Mouse (Mus musculus): ENCODE data around the gene Tmem203.

Tmem203 gene

DNA sequence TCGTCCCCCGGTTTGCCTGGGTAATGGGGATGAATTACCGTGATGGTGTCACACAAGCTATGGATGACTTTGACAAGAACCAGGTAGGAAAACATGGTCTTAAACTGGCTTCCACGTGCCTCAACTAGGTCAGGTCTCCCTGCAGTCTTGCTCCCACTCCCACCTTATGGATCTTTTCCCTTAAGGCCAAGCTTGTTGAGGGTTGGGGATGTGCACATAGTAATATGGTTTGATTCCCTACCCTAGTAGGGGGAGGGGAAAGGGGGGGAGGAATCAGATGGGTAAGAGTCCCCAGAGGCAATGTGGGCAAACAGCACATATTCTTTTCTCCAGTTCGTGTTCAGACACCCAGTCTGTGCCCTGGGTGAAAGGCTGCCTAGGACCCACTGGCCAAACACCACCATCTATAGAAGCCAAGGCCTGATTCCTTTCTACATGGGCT is 33.9 kb upstream of the Tmem203 start:
- peaks cover 33% of the 10 kb centered on the region for H3K36me3 ChIP-seq (ENCODE audit: insufficient read depth, low read length)
- peaks cover 6% of the 10 kb centered on the region for H3K27me3 ChIP-seq (ENCODE audit: insufficient read depth, low read length)
- TF ChIP-seq POU5F1 (IDR thresholded peaks at IDR 0.05; ENCODE audit: borderline replicate concordance, low read length), result no peak
- TF ChIP-seq NANOG (IDR thresholded peaks at IDR 0.05; ENCODE audit: borderline replicate concordance, low read length), result no peak
- no peak for TF ChIP-seq CTCF (conservative IDR thresholded peaks at IDR 0.05; ENCODE audit: low read length)
- H3K4me1 ChIP-seq (replicated peaks; ENCODE audit: low read depth, low read length), result peaks cover 43% of the 10 kb centered on the region
- peak overlapping the region; percentile 99 for H3K4me3 ChIP-seq (replicated peaks; ENCODE audit: low read length)
- no peaks in the 10 kb centered on the region for H3K9me3 ChIP-seq (ENCODE audit: low read length)

DNA sequence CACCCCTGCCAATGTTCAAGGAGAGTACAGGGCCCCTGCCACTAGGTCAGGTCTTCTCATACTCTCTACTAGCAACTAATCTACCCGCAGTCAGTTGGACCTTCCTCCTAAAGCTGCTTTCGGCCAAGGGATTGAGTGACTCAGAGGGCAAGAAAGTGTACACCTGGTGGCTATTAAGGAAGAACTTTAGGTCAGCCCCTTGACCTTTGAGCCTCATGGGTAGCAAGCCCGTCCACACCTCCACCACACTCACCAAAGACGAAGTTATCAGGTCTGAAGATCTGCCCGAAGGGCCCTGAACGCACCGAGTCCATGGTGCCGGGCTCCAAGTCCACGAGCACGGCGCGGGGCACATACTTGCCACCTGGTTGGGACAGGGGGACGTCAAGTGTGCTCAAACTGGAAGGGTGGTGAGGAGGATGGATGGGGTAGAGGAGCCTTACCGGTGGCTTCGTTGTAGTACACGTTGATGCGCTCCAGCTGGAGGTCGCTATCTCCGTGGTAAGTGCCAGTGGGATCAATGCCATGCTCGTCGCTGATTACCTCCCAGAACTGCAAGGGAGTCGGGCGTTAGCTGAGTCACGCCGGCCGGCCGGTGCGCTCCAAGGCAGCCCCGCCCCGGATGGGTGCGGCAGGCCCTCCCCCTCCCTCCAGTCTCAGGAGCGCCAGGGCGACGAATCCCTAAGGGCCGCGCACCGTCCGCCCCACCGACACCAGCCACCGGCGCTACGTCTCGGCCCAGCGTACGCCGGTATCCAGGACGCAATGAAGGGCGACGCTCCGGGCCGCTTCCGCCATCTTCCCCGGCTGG is 31.4 kb upstream of the Tmem203 start:
- peak overlapping the region; percentile 99 for H3K4me3 ChIP-seq (replicated peaks; ENCODE audit: low read length)
- TF ChIP-seq CTCF (conservative IDR thresholded peaks at IDR 0.05; ENCODE audit: low read length), result no peak
- TF ChIP-seq NANOG (IDR thresholded peaks at IDR 0.05; ENCODE audit: borderline replicate concordance, low read length), result no peak
- TF ChIP-seq POU5F1 (IDR thresholded peaks at IDR 0.05; ENCODE audit: borderline replicate concordance, low read length), result no peak
- no peaks in the 10 kb centered on the region for H3K27me3 ChIP-seq (ENCODE audit: insufficient read depth, low read length)
- H3K9me3 ChIP-seq (ENCODE audit: low read length), result no peaks in the 10 kb centered on the region
- peaks cover 67% of the 10 kb centered on the region for H3K4me1 ChIP-seq (replicated peaks; ENCODE audit: low read depth, low read length)
- H3K36me3 ChIP-seq (ENCODE audit: insufficient read depth, low read length), result peaks cover 33% of the 10 kb centered on the region

- no peak for TF ChIP-seq NANOG (IDR thresholded peaks at IDR 0.05; ENCODE audit: borderline replicate concordance, low read length)
- TF ChIP-seq POU5F1 (IDR thresholded peaks at IDR 0.05; ENCODE audit: borderline replicate concordance, low read length), result no peak
- no peak for TF ChIP-seq CTCF (conservative IDR thresholded peaks at IDR 0.05; ENCODE audit: low read length)
Measured at GRCm38 (mm10) chr2:25224492-25224765, 30.8 kb upstream of the Tmem203 start, which contains the start of gene Tubb4b. TSS of gene Tubb4b (minus strand) at chr2:25224702.

GRCm38 (mm10) chr2:25224766-25225752 is 30.2 kb upstream of the Tmem203 start:
- no peaks in the 10 kb centered on the region for H3K9me3 ChIP-seq (ENCODE audit: low read length)
- peaks cover 72% of the 10 kb centered on the region for H3K4me1 ChIP-seq (replicated peaks; ENCODE audit: low read depth, low read length)
- TF ChIP-seq NANOG (IDR thresholded peaks at IDR 0.05; ENCODE audit: borderline replicate concordance, low read length) (peak; percentile 62; the same call in 1 of the 2 replicates), CTCF (conservative IDR thresholded peaks at IDR 0.05; ENCODE audit: low read length) (no peak), POU5F1 (IDR thresholded peaks at IDR 0.05; ENCODE audit: borderline replicate concordance, low read length) (no peak)

More at GRCm38 (mm10) chr2:25224492-25224765, 30.8 kb upstream of the Tmem203 start, which contains the start of gene Tubb4b:
- Histone ChIP-seq H3K9me3 (ENCODE audit: low read length) (no peaks in the 10 kb centered on the region), H3K36me3 (ENCODE audit: insufficient read depth, low read length) (peaks cover 33% of the 10 kb centered on the region), H3K27me3 (ENCODE audit: insufficient read depth, low read length) (no peaks in the 10 kb centered on the region), H3K4me1 (replicated peaks; ENCODE audit: low read depth, low read length) (peaks cover 73% of the 10 kb centered on the region), H3K4me3 (replicated peaks; ENCODE audit: low read length) (peak within 1 kb of the TSS; percentile 99)

GRCm38 (mm10) chr2:25225811-25226379 is 29.3 kb upstream of the Tmem203 start:
- Histone ChIP-seq H3K9me3 (ENCODE audit: low read length) (no peaks in the 10 kb centered on the region), H3K27me3 (ENCODE audit: insufficient read depth, low read length) (no peaks in the 10 kb centered on the region), H3K4me1 (replicated peaks; ENCODE audit: low read depth, low read length) (peaks cover 72% of the 10 kb centered on the region), H3K4me3 (replicated peaks; ENCODE audit: low read length) (peak overlapping the region; percentile 81), H3K36me3 (ENCODE audit: insufficient read depth, low read length) (peaks cover 31% of the 10 kb centered on the region)
- TF ChIP-seq NANOG (IDR thresholded peaks at IDR 0.05; ENCODE audit: borderline replicate concordance, low read length) (no peak), CTCF (conservative IDR thresholded peaks at IDR 0.05; ENCODE audit: low read length) (no peak), POU5F1 (IDR thresholded peaks at IDR 0.05; ENCODE audit: borderline replicate concordance, low read length) (no peak)

More at GRCm38 (mm10) chr2:25224766-25225752, 30.2 kb upstream of the Tmem203 start:
- Histone ChIP-seq H3K27me3 (ENCODE audit: insufficient read depth, low read length) (no peaks in the 10 kb centered on the region), H3K36me3 (ENCODE audit: insufficient read depth, low read length) (peaks cover 33% of the 10 kb centered on the region), H3K4me3 (replicated peaks; ENCODE audit: low read length) (peak overlapping the region; percentile 81)

DNA sequence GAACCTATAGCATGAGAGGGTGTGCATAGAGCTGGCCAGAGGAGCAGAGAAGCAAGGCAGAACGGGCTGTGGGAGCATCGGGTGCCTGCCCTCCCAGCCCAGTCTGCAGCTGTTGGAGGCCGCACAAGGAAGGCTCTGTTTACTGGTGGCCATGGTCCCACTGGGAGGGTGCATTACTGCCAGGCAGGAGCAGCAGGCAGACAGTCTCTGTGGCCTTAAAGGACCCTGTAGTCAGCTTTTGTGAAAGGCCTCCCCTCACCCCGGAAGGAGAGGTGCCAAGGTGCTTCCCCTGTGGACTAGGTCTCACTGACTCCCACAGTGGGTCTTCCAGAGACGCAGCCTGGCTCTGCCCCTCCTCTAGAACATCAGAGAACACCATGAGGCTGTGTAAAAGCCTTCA is 28.4 kb upstream of the Tmem203 start:
- H3K9me3 ChIP-seq (ENCODE audit: low read length), result no peaks in the 10 kb centered on the region

GRCm38 (mm10) chr2:25227406-25227805 is 27.8 kb upstream of the Tmem203 start:
- TF ChIP-seq CTCF (conservative IDR thresholded peaks at IDR 0.05; ENCODE audit: low read length) (no peak), POU5F1 (IDR thresholded peaks at IDR 0.05; ENCODE audit: borderline replicate concordance, low read length) (no peak)
- H3K4me1 ChIP-seq (replicated peaks; ENCODE audit: low read depth, low read length), result peaks cover 73% of the 10 kb centered on the region
- no peaks in the 10 kb centered on the region for H3K9me3 ChIP-seq (ENCODE audit: low read length)
- H3K27me3 ChIP-seq (ENCODE audit: insufficient read depth, low read length), result no peaks in the 10 kb centered on the region
- H3K4me3 ChIP-seq (replicated peaks; ENCODE audit: low read length), result 0 out of 2 replicates have a peak overlapping the region, but pooled peaks have one; percentile 73
- peaks cover 16% of the 10 kb centered on the region for H3K36me3 ChIP-seq (ENCODE audit: insufficient read depth, low read length)

More for the DNA sequence above, 28.4 kb upstream of the Tmem203 start:
- no peaks in the 10 kb centered on the region for H3K27me3 ChIP-seq (ENCODE audit: insufficient read depth, low read length)
- no peak for TF ChIP-seq POU5F1 (IDR thresholded peaks at IDR 0.05; ENCODE audit: borderline replicate concordance, low read length)
- no peak for TF ChIP-seq NANOG (IDR thresholded peaks at IDR 0.05; ENCODE audit: borderline replicate concordance, low read length)
- no peak for TF ChIP-seq CTCF (conservative IDR thresholded peaks at IDR 0.05; ENCODE audit: low read length)
- peaks cover 72% of the 10 kb centered on the region for H3K4me1 ChIP-seq (replicated peaks; ENCODE audit: low read depth, low read length)
- no peak overlapping the region for H3K4me3 ChIP-seq (replicated peaks; ENCODE audit: low read length)
- peaks cover 22% of the 10 kb centered on the region for H3K36me3 ChIP-seq (ENCODE audit: insufficient read depth, low read length)

Data from E14TG2a.4 (cell line).